Mouse (Mus musculus): ENCODE results near the gene A430005L14Rik. TPM values are rescaled to one million over a fixed set of nuclear protein-coding genes. Genes with fewer than 3 reads are reported as not detected.
"Not testable (repeated sequence)": the region's sequence is repeated elsewhere in the genome, so short reads cannot be mapped to it uniquely, and the experiment has no call there.

The A430005L14Rik gene
- 100 to 1,000 TPM; 103 to 106 TPM for polyA plus RNA-seq (2017; shearing (Covaris generic))

- peak; percentile 93 for ATAC-seq
Observed at GRCm38 (mm10) chr4:153956569-153957405, at the start of gene A430005L14Rik. A430005L14Rik (plus strand) TSS chr4:153957237.

GRCm38 (mm10) chr4:153907573-153907972, 49.5 kb upstream of the A430005L14Rik start:
- ATAC-seq = no peak

GRCm38 (mm10) chr4:153913635-153914034, 43.4 kb upstream of the A430005L14Rik start:
- ATAC-seq = no peak

GRCm38 (mm10) chr4:153917773-153918500, 39.1 kb upstream of the A430005L14Rik start:
- ATAC-seq = no peak

DNA sequence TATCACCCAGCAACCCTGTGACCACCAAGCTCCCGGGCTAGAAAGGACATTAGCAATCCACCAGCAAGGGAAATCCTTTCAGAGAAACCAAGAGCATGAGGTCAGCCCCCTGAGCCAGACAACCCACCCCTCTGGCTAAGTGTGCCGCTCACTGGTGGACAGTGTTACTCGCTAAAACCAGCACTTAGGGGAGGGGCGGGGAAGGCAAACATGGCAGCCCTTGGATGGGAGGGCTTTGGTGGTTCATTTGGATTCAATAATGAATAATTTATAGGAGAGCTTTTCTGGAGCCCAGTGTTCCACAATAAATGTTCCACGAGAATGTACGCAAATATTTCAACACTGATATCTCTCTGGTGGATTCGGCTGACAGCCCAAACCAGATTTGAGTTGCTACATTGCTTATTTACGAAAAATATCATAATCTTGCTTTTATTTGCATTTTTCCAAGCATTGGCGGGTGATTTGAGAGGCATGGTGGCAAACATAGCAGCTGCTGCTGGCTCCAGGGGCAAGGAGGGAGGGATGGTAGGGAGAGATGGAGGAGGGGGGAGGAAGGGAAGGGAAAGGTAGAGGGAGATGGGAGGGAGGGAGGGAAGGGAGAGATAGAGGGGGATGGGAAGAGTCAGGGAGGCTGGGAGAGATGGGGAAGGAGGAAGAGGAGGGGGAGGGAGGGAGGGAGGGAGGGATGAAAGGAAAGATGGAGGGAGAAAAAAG, 36.4 kb upstream of the A430005L14Rik start:
- no peak for ATAC-seq

DNA sequence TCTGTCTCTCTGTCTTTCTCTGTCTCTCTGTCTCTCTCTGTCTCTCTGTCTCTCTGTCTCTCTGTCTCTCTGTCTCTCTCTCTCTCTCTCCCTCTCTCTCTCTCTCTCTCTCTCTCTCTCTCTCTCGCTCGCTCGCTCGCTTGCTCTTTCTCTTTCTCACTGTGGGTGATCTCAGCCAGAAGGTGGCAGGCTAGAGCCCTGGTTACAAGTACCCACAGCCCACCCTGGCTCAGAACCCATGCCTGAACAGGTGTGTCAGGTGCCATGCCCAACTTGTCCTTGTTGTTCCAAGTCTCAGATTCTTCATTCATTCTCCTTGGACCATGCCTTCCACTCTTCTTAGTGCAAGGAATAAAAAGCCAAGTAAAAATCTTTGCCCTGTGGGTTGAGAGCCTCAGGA, 34.9 kb upstream of the A430005L14Rik start:
- ATAC-seq = not testable (repeated sequence)

- ATAC-seq = no peak
Observed at GRCm38 (mm10) chr4:153928772-153929299, 28.2 kb upstream of the A430005L14Rik start.

GRCm38 (mm10) chr4:153929425-153929824, 27.6 kb upstream of the A430005L14Rik start:
- ATAC-seq = no peak

DNA sequence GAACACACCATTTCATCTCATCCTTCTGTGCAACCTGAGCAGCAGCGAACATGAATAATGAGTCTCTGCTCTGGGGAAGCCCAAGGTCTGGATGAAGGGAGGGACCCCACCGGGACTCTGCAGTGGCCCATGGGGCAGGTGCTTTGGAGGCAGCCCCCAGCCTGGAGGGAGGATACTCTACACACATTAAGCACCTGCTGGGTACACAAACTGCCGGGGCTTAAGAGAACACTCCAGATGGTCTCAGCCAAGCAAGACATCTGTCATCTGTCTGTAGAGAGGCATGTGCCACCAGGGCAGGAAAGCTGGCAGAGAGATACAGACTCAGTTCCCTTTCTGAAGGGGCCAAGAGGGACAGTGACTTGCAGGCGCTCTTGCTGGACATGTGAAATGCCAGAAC, 27.1 kb upstream of the A430005L14Rik start:
- ATAC-seq = no peak

GRCm38 (mm10) chr4:153943243-153943642, 13.8 kb upstream of the A430005L14Rik start:
- ATAC-seq = no peak

DNA sequence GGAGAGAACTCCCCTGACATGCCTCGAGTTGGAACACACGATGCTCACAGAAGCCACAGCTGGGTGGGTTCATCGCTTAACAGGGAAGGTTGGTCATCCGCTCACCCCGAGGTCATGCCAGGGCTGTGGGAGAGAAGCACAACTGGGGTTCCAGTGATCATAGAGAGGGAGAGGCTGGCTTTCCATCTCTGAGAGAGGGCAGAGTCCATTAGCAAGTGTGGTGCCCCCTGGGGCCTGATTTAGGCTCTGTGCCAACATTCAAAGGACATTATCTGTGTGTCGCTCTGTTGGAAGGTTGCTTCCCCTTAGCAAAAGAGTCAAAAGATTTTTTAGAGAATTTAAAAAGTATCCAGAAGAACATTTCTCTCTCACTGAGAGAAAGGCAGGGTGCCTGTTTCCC, 12.8 kb upstream of the A430005L14Rik start:
- ATAC-seq = no peak

DNA sequence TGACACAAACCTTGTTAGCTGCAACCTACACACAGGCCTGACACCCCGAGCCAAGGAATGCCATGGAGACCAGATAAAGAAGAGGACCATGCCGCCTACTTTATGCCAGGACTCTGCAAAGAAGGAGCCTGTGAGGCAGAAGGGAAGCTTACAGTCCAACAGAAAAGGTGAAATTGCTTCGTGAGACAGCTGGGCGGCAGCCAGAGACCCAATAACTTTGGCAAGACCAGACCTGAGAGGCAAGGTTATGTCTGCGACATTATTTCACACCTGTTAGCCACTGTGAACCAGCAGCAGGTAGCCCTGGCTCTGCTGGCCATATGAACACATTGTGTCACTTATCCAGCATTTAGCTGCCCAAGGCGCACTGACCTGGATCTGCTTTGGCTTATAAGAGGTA, 11.3 kb upstream of the A430005L14Rik start:
- ATAC-seq = no peak

DNA sequence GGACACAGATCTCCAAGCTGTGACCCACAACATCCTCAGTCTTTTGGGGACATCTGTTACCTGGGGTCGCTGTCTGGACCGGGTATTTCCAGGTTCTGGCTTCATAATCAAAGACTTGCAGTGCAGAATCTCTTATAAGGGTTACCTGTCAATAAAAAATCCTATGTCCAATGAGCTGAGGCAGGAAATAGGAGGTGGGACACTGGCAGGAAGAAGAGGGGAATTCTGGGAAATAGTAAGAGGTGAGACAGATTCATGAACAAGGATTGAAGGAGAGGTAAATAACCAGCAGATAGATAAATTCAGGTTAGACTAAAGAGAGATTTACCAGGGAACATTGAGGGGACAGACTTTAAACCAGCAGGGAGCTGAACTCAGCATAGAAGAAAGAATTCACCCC, 6.7 kb upstream of the A430005L14Rik start:
- ATAC-seq = no peak

- no peak for ATAC-seq
Observed at GRCm38 (mm10) chr4:153951150-153951549, 5.9 kb upstream of the A430005L14Rik start.

- ATAC-seq = no peak
Observed at GRCm38 (mm10) chr4:153951692-153952091, 5.3 kb upstream of the A430005L14Rik start.

GRCm38 (mm10) chr4:153955651-153956050, 1.4 kb upstream of the A430005L14Rik start:
- no peak for ATAC-seq

- ATAC-seq = no peak
Observed at GRCm38 (mm10) chr4:153957444-153958250, 610 bp downstream of the A430005L14Rik start.

DNA sequence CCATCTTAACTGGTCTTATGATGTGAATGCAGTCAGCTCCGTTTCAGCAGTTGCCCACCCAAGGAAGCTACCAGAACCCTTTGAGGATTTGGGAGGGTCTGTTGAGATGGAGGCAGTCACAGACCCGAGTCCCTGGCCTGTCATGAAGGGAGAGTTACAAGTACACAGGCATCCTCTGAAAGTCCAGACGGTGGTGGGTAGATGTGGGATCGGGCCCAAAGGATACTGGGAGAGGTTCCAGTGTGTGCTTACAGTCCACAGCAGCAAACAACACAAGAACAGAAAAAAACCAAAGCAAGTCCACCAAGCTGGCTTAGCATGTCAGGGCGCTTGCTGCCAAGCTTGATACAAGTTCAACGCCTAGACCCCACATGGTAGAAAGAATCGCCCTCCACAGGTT, 5.6 kb downstream of the A430005L14Rik start:
- ATAC-seq = no peak

GRCm38 (mm10) chr4:153966651-153967050, 9.6 kb downstream of the A430005L14Rik start:
- no peak for ATAC-seq

DNA sequence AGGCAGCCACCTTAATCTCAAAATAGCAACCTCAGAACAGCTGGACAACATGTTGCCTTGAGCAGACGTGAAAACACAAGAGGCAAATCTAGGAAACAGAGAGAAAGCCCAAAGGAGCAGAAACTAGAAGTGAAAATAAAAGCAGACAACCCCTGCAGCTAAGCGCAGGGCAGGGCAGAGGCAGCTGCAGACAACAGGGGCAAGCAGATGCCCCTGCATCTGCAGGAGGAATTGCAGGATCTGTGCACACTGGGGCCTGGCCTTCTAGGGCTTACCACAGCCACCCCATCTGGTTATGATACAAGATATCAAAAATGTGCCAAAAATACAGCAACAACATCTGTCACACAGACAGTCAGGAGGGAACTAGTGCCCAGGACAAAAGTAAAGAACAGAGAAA, 10.5 kb downstream of the A430005L14Rik start:
- no peak for ATAC-seq

DNA sequence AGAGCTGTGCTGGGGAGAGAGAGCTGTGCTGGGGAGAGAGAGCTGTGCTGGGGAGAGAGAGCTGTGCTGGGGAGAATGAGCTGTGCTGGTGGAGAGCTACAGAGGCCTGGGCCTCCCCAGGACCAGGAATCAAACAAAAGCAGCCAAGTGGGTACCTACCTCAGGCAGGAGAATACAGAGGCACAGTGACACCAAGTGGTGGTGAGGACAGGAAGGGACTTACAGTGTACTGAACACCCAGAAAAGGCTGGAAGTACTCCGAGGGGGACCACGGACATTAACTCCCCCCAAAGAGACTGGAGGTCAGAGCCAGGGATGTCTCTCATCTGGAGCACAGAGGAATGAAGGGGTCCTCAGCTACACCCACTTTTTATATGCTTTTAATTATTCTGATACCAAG, 11.0 kb downstream of the A430005L14Rik start:
- no peak for ATAC-seq
